Mouse (Mus musculus): Measurements from ENCODE around the gene Plekha5.

Plekha5 gene

GRCm38 (mm10) chr6:140423846-140424200 is at the start of gene Plekha5:
Plekha5 (plus strand) TSS chr6:140424054.
- DNase-seq (ENCODE audit: low spot score in 2 of 2) = peak in 1 of 2 experiments; percentile 56

DNA sequence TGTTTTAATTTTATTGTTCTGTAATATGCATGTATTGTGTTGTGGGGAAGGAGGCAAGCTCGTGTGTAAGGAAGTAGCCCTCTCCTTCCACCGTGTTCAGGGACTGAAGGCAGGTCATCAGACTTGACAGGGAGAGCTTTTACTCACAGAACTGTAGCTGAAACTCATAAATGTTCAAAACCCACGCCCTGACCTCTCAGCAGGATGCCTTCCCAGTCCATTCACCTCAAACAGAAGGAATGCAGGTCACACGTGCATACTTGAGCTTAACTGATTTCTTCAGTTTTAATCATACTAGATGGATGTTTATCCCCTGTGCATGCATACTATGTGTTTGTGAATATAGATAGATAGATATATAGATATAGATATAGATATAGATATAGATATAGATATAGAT is 48.2 kb upstream of the Plekha5 start:
- no peak for DNase-seq (ENCODE audit: low spot score in 2 of 2)

DNA sequence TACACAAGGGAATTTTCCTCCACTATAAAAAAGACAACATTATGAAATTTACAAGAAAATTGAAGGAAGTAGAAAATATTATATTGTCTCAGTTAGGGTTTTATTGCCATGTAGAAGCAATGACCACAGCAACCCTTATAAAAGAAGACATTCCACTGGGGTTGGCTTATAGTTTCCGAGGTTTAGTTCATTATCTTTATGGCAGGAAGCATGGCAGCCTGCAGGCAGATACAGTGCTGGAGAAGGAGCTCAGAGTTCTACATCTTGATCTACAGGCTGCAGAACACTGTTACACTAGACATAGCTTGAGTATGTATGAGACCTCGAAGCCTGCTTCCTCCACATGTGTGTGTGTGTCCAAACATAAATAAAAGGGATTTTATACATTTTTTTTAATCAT is 43.3 kb upstream of the Plekha5 start:
- no peak for DNase-seq (ENCODE audit: low spot score in 2 of 2)

DNA sequence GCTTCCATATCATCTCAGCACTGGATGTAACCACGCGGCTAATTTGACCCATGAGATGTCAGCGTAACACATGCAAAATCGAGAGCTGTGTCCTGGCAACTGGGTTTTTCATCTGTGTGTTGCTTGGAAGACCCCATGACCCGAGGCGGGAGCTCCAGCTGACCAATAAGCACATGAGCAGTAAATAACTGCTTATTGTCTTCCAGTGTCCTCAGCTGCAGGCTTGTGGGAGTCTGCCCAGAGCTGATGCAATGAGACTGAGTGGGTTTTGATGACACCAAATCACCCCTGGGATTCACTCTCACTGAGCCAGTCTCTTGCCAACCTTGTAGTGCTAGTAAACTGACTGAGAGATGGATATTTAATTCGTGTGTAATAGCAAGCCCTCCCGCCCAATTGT is 42.7 kb upstream of the Plekha5 start:
- no peak for DNase-seq (ENCODE audit: low spot score in 2 of 2)

GRCm38 (mm10) chr6:140383580-140384400 is 40.1 kb upstream of the Plekha5 start:
- DNase-seq (ENCODE audit: low spot score in 2 of 2) = no peak

GRCm38 (mm10) chr6:140396687-140397086 is 27.2 kb upstream of the Plekha5 start:
- no peak for DNase-seq (ENCODE audit: low spot score in 2 of 2)

- DNase-seq (ENCODE audit: low spot score in 2 of 2) = no peak
Measured at GRCm38 (mm10) chr6:140402766-140403310, 21.0 kb upstream of the Plekha5 start.

DNA sequence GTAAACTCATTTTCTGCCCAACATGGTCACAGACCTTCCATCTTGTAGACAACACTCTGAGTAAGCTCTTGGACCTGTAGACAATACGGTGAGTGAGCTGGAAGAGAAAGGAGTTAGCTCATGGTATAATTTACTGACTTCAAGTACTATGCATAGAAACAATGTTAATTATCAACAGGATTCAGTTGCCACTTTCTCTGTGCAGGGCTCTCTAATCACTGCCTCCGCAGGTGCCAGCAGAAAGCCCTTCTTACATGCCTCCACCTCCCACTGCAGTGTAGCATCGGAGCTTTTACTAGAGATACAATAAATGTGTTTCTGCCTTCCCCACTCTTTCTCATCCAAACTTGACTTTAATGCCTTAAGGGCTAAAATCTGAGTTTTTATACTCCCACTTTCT is 11.9 kb upstream of the Plekha5 start:
- DNase-seq (ENCODE audit: low spot score in 2 of 2) = no peak

DNA sequence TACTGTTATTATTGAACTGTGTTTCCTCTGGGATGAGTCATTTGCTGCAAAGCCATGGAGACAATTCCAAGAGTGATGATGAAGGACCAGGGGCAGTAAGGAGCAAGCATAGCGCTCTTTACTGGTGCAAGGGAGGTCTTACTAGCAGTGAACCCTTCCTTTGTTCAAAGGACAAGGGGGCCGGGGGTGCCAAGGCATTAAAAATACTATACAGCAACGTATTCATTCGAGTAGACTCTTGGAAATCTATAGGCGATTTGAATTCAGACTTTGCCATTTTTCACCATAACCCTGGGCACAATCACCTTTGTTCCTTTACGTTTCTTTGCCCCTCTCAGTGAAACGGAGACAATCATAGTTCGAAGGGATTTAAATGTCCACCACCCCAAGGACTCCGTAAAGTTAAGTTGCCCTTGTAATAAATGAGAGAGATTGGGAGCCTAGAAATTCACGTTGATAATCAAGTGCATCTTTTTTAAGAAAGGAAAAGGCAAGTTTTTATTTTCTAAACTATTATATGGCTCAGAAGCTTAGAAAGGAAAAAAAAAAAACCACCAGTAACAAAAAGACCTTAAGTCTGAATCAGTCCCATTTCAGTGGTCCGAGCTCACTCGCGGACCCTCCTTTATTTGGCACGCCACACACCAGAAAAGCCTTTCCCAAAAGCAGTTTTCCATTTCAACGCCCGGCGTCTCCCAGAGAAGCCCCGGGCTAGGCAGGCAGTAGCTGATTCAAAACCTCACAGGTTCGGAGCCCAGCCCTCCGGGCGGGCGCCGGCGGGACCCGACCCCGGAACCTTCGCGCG is 611 bp upstream of the Plekha5 start:
- peak; percentile 18 to 53 for DNase-seq (ENCODE audit: low spot score in 2 of 2)

DNA sequence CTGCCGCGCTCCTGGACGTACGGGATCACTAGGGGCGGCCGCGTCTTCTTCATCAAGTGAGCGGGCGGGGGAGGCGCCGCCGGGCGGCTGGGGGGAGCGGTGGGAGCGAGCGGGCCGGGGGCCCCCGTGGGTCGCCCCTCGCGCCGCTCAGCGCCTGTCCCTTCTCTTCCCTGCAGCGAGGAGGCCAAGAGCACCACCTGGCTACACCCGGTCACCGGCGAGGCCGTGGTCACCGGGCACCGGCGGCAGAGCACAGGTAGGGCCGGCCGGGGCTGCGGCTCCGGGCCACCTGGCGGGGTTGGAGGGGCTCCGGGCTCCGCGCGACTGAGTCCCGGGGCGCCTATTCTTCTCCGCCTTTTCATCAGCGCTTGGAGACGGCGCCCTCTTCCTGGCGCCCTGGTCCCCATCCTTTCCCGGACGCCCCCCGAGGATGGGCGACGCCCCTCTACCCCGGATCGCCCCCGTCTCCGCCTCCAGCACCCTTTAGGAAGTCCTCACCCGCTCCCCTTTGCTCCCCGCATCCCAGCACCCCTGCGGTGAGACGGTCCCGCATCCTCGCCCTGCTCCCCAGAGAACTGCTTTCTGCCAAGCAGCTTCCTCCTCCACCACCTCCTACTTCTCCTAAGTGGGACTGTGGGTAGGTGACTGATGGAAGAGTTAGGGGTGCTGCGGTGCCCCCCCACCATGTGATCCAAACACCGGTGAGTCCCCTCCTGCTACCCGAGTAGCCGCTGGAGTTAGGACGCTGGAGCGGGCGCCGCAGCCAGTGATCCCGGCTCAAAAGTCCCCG is 542 bp downstream of the Plekha5 start:
- peak; percentile 26 to 51 for DNase-seq (ENCODE audit: low spot score in 2 of 2)

- peak in 1 of 2 experiments; percentile 44 for DNase-seq (ENCODE audit: low spot score in 2 of 2)
Measured at GRCm38 (mm10) chr6:140424991-140425361, 1.1 kb downstream of the Plekha5 start.

GRCm38 (mm10) chr6:140429236-140429635 is 5.4 kb downstream of the Plekha5 start:
- no peak for DNase-seq (ENCODE audit: low spot score in 2 of 2)

DNA sequence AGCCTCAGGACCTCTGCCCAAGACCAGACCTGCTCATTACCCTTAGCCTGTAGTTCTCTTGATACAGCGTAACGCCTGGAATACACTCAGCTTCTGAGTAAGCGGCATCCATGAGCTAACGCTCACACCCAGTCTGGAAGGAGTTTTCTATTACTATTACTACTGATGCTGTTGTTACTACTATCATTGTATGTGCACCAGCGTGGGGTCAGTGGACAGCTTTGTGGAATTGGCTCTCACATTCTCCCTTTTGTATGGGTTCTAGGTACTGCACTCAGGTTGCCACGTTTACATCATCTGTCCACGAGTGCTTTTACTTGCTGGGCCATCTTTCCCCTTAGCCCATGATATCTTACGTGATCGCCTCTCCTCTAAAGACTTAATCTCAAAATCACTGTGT is 8.5 kb downstream of the Plekha5 start:
- DNase-seq (ENCODE audit: low spot score in 2 of 2) = no peak

- DNase-seq (ENCODE audit: low spot score in 2 of 2) = no peak
Measured at GRCm38 (mm10) chr6:140443374-140443773, 19.5 kb downstream of the Plekha5 start.

DNA sequence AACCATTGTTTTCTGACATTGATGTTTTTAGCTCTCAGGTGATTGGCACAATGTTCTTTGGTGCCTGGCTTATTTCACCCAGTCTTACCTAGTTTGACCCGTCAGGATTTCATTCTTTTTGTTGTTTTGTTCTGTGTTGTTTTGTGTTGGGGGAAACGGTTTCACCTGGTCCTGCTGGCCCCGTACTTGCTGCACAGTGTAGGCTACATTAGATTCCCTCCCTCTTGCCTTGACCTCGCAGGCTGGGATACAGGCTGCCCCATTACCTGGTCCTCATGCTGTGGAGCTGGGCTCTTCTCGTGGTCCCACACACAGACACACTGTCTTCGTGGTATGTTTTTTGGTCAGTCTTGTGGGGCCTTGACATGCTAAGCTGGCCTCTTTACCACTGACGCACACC is 20.3 kb downstream of the Plekha5 start:
- DNase-seq (ENCODE audit: low spot score in 2 of 2) = no peak

GRCm38 (mm10) chr6:140444855-140445465 is 21.1 kb downstream of the Plekha5 start:
- DNase-seq (ENCODE audit: low spot score in 2 of 2) = no peak

DNA sequence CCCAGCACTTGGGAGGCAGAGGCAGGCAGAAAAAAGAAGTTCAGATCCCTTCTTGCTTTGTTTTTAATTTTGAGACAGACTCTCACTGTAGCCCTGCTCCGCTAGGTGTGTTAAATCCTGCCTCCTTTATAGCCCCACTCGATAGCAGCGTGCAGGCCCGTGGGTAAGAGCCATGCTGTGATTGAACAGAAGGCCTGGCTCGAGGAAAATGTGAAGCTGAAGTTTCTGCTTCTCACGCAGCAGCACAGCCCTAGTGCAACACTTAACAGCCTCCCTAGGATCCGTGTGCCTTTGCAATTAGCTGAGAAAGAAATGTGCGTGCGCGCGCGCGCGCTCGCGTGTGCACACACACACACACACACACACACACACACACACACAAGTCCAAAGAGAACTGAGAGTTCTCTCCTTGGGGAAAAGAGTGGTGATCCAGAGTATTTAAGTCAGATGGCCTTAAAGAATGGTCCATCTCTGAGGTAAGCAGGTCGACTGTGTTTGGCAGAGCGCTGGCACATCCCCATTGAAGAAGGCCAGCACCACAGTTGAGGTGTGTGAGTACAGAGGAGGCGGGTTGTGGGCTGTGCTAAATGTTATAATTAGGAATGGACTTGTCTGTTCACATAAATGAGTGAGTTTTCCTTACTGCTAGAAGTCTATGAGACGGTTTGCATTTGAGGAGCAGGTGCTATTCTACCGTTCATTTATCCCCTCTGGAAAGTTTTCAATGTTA is 24.3 kb downstream of the Plekha5 start:
- no peak for DNase-seq (ENCODE audit: low spot score in 2 of 2)

DNA sequence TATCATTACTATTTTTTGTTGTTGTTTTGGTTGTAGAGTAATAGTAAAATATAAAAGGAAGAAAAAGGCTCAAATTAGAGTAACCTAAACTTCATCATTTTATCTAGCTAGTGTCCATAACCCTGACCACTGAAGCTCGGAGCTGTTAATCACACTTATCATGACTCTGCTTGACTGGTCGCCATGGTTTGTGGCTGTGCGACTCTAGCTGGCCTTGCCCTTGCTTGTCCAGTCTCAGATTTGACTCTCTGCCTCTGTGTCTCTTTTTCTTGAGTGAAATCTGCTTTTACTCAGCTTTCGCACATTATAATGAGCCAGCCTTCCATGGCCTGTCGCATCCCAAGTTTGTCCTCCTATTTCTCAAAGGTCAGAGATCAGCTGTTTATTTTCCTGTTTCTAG is 26.8 kb downstream of the Plekha5 start:
- DNase-seq (ENCODE audit: low spot score in 2 of 2) = no peak

- DNase-seq (ENCODE audit: low spot score in 2 of 2) = no peak
Measured at GRCm38 (mm10) chr6:140452736-140453135, 28.9 kb downstream of the Plekha5 start.

DNA sequence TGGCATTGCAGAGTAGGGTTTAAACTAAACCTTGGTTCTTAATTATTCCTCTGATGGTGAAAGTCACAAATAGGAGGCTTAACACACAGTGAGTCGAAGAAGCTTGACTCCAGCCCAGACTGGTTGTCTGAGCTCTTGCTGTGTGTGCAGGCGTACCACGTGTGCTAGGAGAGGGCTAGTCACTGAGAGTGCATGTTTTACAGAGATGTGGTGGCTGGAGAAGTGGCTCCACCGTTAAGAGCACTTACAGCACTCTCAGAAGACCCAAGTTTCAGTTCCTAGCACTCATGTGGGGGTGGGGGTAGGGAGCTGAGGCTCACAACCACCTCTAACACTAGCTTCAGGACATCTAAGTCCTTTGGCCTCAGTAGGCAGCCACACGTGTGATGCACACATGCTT is 29.6 kb downstream of the Plekha5 start:
- no peak for DNase-seq (ENCODE audit: low spot score in 2 of 2)

- no peak for DNase-seq (ENCODE audit: low spot score in 2 of 2)
Measured at GRCm38 (mm10) chr6:140454388-140454787, 30.5 kb downstream of the Plekha5 start.

Data from frontal cortex, postnatal 10 days (tissue).